Mouse (Mus musculus): Measurements from ENCODE around the gene Cntnap2.

DNA sequence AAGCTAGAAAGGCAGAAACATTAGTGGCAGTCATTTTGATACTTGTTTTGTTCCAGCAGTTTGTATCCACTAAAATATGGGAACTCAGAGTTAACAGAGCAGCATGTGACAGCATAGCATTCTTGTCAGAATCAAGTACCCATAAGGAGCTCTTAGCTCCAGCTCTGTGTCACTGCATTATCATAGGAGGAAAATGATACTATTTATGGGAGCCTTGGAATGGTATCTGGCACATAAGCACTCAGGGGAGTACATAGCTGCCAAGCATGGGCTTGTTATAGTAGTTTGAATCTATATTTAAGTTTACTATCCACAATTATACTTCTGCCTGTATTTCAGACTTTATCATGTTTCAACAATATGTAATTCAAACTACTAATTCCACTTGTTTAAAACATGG, 732.5 kb downstream of the Cntnap2 start:
- TF ChIP-seq POLR2A (IDR thresholded peaks at IDR 0.05; ENCODE audit: extremely low read depth, insufficient read depth, low read length) (no peak), CTCF (IDR thresholded peaks at IDR 0.05; ENCODE audit: low read depth, low read length) (no peak)

All from liver, adult 2 months (tissue).